Mouse (Mus musculus): ENCODE results near the gene Pcgf1. TPM values are rescaled to one million over a fixed set of nuclear protein-coding genes. Genes with fewer than 3 reads are reported as not detected.

Pcgf1 gene
- polyA plus RNA-seq, 1 experiment from 2014 or later = 52.3 TPM

DNA sequence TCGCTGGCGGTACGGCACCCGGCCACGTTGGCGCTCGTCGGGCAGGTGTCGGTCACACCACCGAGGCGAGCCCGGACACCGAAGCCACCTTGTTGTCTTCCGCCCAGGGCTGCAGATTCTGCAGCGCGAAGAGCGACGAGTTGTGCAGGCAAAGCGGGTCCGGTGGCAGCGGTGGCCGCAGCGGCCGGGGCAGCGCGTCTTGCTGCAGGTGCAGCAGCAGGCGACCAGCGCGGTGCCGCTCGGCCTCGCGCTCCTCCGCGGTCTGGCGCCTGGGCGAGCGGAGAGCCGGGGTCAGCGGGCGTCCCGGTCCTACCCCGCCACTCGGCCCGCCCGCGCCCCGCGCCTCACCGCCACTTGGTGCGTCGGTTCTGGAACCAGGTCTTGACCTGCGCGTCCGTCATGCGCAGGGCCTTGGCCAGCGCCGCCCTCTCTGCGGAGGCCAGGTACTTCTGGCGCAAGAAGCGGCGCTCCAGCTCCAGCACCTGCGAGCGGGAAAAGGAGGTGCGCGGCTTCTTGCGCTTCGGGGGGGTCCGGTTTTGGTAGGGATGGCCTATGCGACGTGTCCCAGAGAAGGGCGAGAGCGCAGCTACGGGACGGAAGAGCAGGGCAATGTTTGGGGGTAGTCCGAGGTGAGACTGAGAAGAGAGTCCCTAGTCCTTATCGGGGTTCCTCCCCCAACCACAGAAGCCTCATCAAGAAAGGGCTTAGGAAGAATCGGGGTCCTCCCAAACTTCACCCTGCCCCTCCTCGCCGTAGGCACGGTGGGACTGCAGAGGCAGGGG lies 8.8 kb upstream of the Pcgf1 start:
- Histone ChIP-seq H3K9ac (peak overlapping the region; percentile 50), H3K27ac (no peak overlapping the region), H3K36me3 (no peaks in the 10 kb centered on the region), H3K4me1 (peaks cover 24% of the 10 kb centered on the region), H3K4me2 (replicated peaks) (peak overlapping the region; percentile 49), H3K27me3 (replicated peaks) (peaks cover 98% of the 10 kb centered on the region), H3K4me3 (peak overlapping the region; percentile 33), H3K9me3 (no peaks in the 10 kb centered on the region)
- no peak for ATAC-seq (ENCODE audit: low FRiP score, low read depth)
- under 1% methylated on average over 81 of the region's 81 CpGs for WGBS

DNA sequence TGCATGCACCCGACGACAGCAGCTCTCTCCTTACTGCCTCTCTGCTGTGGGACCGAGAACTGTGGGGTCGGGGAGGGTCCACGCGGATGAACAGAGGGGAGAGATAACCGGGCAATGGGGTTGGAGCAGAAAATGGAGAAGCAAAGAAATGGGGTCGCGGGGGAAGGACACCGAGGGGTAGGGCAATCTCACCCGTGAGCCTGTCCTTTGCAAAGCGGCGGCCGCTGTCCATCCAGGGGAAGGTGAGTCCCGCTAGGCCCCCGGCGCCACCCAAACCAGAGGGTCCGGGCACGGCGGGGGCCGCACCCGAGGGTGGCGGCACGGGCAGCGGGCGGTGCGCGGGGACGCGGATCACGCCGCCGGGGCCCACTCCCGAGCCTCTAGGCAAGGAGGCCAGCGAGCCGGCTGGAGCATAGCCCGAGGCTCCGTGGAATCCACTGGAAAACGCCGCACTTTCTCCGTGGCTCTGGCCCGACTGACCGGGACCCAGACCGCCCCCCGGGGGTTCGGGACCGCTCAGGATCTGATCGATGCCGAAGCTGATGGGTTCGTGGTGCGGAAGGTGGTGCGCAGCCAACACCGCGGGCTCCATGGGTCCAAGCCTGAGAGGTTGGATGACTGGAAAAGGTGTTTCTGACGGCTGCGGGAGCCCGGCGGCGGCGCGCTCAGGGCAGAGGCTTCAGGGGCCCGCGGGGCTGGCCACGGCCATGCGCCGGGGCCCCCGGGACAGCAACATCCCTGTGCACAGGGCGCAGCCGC lies 8.0 kb upstream of the Pcgf1 start:
- H3K4me2 ChIP-seq (replicated peaks) = peak overlapping the region; percentile 49
- peaks cover 97% of the 10 kb centered on the region for H3K27me3 ChIP-seq (replicated peaks)
- peak overlapping the region; percentile 33 for H3K4me3 ChIP-seq
- 0 out of 2 replicates have a peak, but pooled peaks have one; percentile 30 for ATAC-seq (ENCODE audit: low FRiP score, low read depth)
- H3K9ac ChIP-seq = peak overlapping the region; percentile 50
- H3K27ac ChIP-seq = peak overlapping the region; percentile 37; the same call in 1 of the 2 replicates
- no peaks in the 10 kb centered on the region for H3K36me3 ChIP-seq
- no peaks in the 10 kb centered on the region for H3K9me3 ChIP-seq
- 1% methylated on average over 69 of the region's 69 CpGs for WGBS
- H3K4me1 ChIP-seq = peaks cover 24% of the 10 kb centered on the region

DNA sequence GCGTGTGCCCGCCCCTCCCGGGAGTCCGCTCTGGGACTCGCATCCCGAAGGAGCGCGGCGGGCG lies 7.6 kb upstream of the Pcgf1 start, which contains the start of gene Tlx2:
Tlx2 (minus strand) TSS at position 47 of the 64 bp plus-strand sequence.
- H3K9ac ChIP-seq = peak within 1 kb of the TSS; percentile 50
- peaks cover 96% of the 10 kb centered on the region for H3K27me3 ChIP-seq (replicated peaks)
- H3K9me3 ChIP-seq = no peaks in the 10 kb centered on the region
- 3% methylated on average over 10 of the region's 10 CpGs for WGBS
- H3K27ac ChIP-seq = peak within 1 kb of the TSS; percentile 37; the same call in 1 of the 2 replicates
- H3K36me3 ChIP-seq = no peaks in the 10 kb centered on the region
- peaks cover 24% of the 10 kb centered on the region for H3K4me1 ChIP-seq
- H3K4me3 ChIP-seq = peak within 1 kb of the TSS; percentile 33
- peak within 1 kb of the TSS; percentile 49 for H3K4me2 ChIP-seq (replicated peaks)
- no peak for ATAC-seq (ENCODE audit: low FRiP score, low read depth)

DNA sequence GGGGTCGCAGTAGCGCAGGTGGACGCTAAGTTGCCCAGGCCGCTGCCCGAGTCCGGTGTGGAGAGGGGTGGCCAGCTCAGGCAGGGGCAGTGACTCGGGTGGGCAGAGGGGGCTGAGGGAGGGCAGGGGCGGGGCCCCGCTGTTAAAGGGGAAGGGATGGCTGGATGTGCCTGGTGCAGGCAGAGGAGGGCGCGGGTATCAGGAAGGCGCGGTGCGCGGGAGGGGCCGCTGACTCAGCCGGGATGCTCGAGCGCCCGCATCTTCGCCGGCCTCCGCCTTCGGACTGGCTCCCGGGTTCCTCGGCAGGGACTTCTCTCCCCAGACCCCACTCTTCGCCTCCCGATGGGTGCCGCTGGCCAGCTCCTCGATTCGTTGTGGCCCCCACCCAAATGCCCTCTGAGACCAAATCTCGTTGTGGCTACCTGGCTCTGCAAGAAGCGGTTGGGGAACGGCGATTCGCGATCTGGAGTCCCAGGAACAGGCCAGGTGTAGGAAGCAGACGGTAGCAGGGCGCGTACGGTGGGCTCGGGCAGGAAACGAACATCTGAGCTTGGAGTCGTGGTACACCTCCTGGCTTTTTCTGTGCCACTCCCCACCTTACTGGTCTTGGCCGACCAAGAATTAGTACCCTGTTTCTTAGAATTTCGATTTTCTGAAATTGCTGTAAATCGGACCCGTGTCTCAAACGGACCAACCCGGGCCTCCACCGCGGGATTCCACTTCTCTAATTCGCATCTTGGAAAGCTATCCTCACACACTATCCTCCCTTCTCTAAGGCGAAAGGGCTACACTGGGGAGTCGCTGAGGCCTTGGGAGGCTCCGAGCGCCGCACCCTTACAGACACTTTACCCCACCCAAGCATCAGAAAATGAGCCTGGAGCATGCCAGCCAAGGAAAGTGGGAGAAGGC lies 7.1 kb upstream of the Pcgf1 start:
- H3K4me2 ChIP-seq (replicated peaks) = peak overlapping the region; percentile 49
- H3K9me3 ChIP-seq = no peaks in the 10 kb centered on the region
- peaks cover 24% of the 10 kb centered on the region for H3K4me1 ChIP-seq
- peak overlapping the region; percentile 37; the same call in 1 of the 2 replicates for H3K27ac ChIP-seq
- peak overlapping the region; percentile 33 for H3K4me3 ChIP-seq
- no peaks in the 10 kb centered on the region for H3K36me3 ChIP-seq
- 0 out of 2 replicates have a peak, but pooled peaks have one; percentile 11 for ATAC-seq (ENCODE audit: low FRiP score, low read depth)
- WGBS = under 1% methylated on average over 58 of the region's 58 CpGs
- H3K9ac ChIP-seq = peak overlapping the region; percentile 50
- H3K27me3 ChIP-seq (replicated peaks) = peaks cover 93% of the 10 kb centered on the region

GRCm38 (mm10) chr6:83071220-83071619 lies 6.4 kb upstream of the Pcgf1 start:
- H3K4me3 ChIP-seq = peak overlapping the region; percentile 8
- ATAC-seq (ENCODE audit: low FRiP score, low read depth) = no peak

GRCm38 (mm10) chr6:83074979-83075378 lies 2.7 kb upstream of the Pcgf1 start:
- no peak overlapping the region for H3K9ac ChIP-seq

More at GRCm38 (mm10) chr6:83071220-83071619, 6.4 kb upstream of the Pcgf1 start:
- Histone ChIP-seq H3K27me3 (replicated peaks) (peaks cover 92% of the 10 kb centered on the region), H3K27ac (no peak overlapping the region; the same call in 1 of the 2 replicates), H3K36me3 (no peaks in the 10 kb centered on the region), H3K4me1 (peaks cover 24% of the 10 kb centered on the region), H3K9ac (0 out of 2 replicates have a peak overlapping the region, but pooled peaks have one; percentile 0), H3K4me2 (replicated peaks) (peak overlapping the region; percentile 49), H3K9me3 (no peaks in the 10 kb centered on the region)
- 2% methylated on average over 24 of the region's 24 CpGs for WGBS

DNA sequence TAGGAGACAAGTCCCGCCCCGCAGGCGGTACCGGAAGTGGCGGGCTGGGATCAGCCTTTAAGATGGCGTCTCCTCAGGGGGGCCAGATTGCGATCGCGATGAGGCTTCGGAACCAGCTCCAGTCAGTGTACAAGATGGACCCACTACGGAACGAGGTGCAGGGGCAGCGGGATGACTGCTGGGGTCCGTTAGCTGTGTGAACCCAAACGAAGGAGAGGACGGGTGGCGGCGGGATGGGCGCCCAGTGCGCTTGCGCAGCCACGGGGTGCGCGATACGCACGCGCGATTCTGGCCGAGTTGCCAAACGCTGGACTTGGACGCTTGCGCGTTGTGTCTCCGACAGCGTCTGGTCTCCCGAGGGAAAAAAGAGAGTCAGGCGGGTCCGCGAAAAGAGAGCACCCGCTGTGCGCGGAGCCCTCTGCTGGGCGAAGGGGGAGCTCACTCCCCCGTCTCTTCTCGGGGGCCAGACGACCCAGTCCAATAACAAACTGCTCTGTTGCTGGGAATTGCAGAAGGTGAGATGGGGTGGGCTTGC lies 722 bp downstream of the Pcgf1 start:
- H3K9me3 ChIP-seq = no peaks in the 10 kb centered on the region
- under 1% methylated on average over 46 of the region's 46 CpGs for WGBS
- H3K9ac ChIP-seq = peak overlapping the region; percentile 75
- peaks cover 12% of the 10 kb centered on the region for H3K36me3 ChIP-seq
- peaks cover 40% of the 10 kb centered on the region for H3K27me3 ChIP-seq (replicated peaks)
- peaks cover 18% of the 10 kb centered on the region for H3K4me1 ChIP-seq
- peak; percentile 93 for ATAC-seq (ENCODE audit: low FRiP score, low read depth)
- H3K27ac ChIP-seq = peak overlapping the region; percentile 77; the same call in 1 of the 2 replicates
- peak overlapping the region; percentile 96 for H3K4me2 ChIP-seq (replicated peaks)
- peak overlapping the region; percentile 74 for H3K4me3 ChIP-seq

More at GRCm38 (mm10) chr6:83074979-83075378, 2.7 kb upstream of the Pcgf1 start:
- H3K4me3 ChIP-seq = no peak overlapping the region
- ATAC-seq (ENCODE audit: low FRiP score, low read depth) = no peak
- no peak overlapping the region for H3K4me2 ChIP-seq (replicated peaks)
- WGBS = 33% methylated on average over 2 of the region's 2 CpGs
- H3K27me3 ChIP-seq (replicated peaks) = peaks cover 59% of the 10 kb centered on the region
- H3K27ac ChIP-seq = no peak overlapping the region
- 0 out of 2 replicates have a peak, but pooled peaks cover under 1% of the 10 kb centered on the region for H3K36me3 ChIP-seq
- H3K4me1 ChIP-seq = peaks cover 31% of the 10 kb centered on the region
- H3K9me3 ChIP-seq = no peaks in the 10 kb centered on the region

DNA sequence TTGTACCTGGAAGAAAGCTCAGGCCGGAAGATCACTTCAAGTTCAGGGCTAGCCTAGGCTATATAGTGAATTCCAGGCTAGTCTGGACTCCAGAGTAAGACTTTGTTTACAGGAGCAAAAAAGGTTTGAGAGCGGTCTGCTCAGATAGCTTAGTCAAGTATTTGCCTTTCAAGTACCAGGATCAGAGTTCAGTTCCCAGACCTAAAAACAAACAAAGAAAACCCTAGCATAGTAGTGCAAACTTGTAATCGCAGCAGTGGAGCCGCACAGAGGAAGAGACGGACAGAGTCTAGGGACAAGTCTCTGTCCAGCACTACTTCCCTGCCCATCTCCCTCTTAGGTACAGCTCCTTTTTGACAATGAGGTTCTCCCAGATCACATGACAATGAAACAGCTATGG lies 2.5 kb downstream of the Pcgf1 start:
- Histone ChIP-seq H3K9ac (no peak overlapping the region), H3K4me3 (no peak overlapping the region), H3K27ac (no peak overlapping the region), H3K27me3 (replicated peaks) (peaks cover 43% of the 10 kb centered on the region), H3K9me3 (no peaks in the 10 kb centered on the region), H3K4me1 (peaks cover 22% of the 10 kb centered on the region), H3K36me3 (peaks cover 12% of the 10 kb centered on the region), H3K4me2 (replicated peaks) (no peak overlapping the region)
- no peak for ATAC-seq (ENCODE audit: low FRiP score, low read depth)
- 96% methylated on average over 5 of the region's 5 CpGs for WGBS

DNA sequence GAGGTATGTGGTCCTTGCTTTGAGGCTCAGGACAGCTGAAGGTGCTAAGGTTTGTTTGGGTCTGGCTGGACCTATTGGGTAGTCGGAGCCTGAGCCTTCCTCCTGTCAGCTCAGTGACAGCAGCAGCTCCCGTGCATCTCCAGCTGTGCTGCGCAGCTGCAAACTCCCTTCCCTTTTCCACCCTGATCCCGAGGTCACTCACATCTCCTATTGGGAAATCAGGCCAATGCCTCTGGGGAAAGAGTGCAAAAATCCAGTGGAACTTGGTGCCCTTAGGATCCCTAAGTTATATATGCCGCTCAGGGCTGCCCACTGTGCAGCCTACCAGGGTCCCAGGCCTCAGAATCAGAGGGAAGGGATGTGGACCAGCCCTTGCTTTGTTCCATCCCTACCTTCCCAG lies 5.8 kb downstream of the Pcgf1 start:
- Histone ChIP-seq H3K4me3 (no peak overlapping the region), H3K9ac (no peak overlapping the region), H3K9me3 (no peaks in the 10 kb centered on the region), H3K4me1 (peaks cover 29% of the 10 kb centered on the region), H3K4me2 (replicated peaks) (no peak overlapping the region; the same call in 1 of the 2 replicates), H3K27me3 (replicated peaks) (peaks cover 66% of the 10 kb centered on the region), H3K27ac (no peak overlapping the region), H3K36me3 (peaks cover 12% of the 10 kb centered on the region)
- no peak for ATAC-seq (ENCODE audit: low FRiP score, low read depth)
- 8% methylated on average over 5 of the region's 5 CpGs for WGBS

- Histone ChIP-seq H3K36me3 (peaks cover 12% of the 10 kb centered on the region), H3K4me2 (replicated peaks) (no peak overlapping the region), H3K4me3 (no peak overlapping the region), H3K9ac (no peak overlapping the region), H3K9me3 (no peaks in the 10 kb centered on the region), H3K27ac (no peak overlapping the region), H3K4me1 (peaks cover 22% of the 10 kb centered on the region), H3K27me3 (replicated peaks) (peaks cover 72% of the 10 kb centered on the region)
- ATAC-seq (ENCODE audit: low FRiP score, low read depth) = no peak
- 7% methylated on average over 6 of the region's 6 CpGs for whole genome bisulfite sequencing
Measured at GRCm38 (mm10) chr6:83084477-83084876, 6.8 kb downstream of the Pcgf1 start.

GRCm38 (mm10) chr6:83086121-83087035 lies 8.7 kb downstream of the Pcgf1 start, which contains the start of gene Lbx2:
Lbx2 (plus strand) TSS chr6:83086367.
- ATAC-seq (ENCODE audit: low FRiP score, low read depth) = no peak
- Histone ChIP-seq H3K36me3 (peaks cover 4% of the 10 kb centered on the region), H3K4me1 (peaks cover 16% of the 10 kb centered on the region), H3K27me3 (replicated peaks) (peaks cover 85% of the 10 kb centered on the region), H3K27ac (no peak within 1 kb of the TSS), H3K4me3 (no peak within 1 kb of the TSS), H3K9ac (0 out of 2 replicates have a peak within 1 kb of the TSS, but pooled peaks have one; percentile 17), H3K4me2 (replicated peaks) (peak within 1 kb of the TSS; percentile 45), H3K9me3 (no peaks in the 10 kb centered on the region)
- WGBS = 3% methylated on average over 42 of the region's 42 CpGs

Measured in neural tube, embryonic 12.5 days (tissue).